Mouse (Mus musculus): ENCODE measurements around the gene Ceacam1. TPM values are rescaled to one million over a fixed set of nuclear protein-coding genes. Genes with fewer than 3 reads are reported as not detected.
"Not testable (repeated sequence)": the region's sequence is repeated elsewhere in the genome, so short reads cannot be mapped to it uniquely, and the experiment has no call there.

The Ceacam1 gene
- polyA plus RNA-seq, 1 experiment: 3.5 TPM

DNA sequence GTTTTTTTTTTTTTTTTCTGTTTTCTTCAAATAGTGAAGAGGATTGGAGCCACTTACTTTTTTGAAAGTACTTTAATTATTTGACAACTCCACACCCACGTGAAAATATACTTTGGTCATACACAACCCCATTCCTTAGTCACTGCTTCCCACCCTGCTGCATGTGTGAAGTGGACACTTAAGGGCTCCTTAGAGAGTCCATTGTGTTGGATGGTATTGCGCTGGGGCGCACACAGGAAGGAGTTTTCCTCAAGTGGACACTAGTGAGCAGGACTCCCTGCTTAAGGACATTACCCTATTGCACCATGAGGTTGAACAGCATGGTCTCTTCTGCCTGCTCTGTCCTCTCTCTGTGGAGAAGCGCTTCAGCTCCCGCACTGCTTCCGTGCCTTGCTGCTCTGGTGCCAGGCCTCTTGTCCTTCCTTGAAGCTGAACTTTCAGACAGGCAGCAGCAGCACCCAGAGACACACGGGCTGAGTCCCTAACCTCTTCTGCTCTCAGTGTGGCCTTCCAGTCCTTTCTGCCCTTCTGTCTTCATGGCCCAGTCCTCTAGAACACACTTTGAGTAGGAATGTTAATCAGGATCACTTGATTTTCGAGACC, 5.8 kb upstream of the Ceacam1 start:
- Histone ChIP-seq H3K4me1 (ENCODE audit: control insufficient read depth, insufficient read depth, low read length) (no peaks in the 10 kb centered on the region), H3K27me3 (ENCODE audit: control insufficient read depth, insufficient read depth, low read length) (no peaks in the 10 kb centered on the region), H3K27ac (ENCODE audit: insufficient read depth, low read length) (no peak overlapping the region), H3K4me3 (replicated peaks; ENCODE audit: insufficient read depth, low read depth, low read length) (no peak overlapping the region)
- DNase-seq: no peak
- TF ChIP-seq CTCF (IDR thresholded peaks at IDR 0.05; ENCODE audit: borderline replicate concordance, insufficient read depth, low read depth, low read length) (no peak), POLR2A (IDR thresholded peaks at IDR 0.05; ENCODE audit: borderline replicate concordance, insufficient read depth, low read length) (no peak)
- WGBS: 77% methylated on average over 8 of the region's 8 CpGs

GRCm38 (mm10) chr7:25480791-25481190, 3.4 kb upstream of the Ceacam1 start:
- not testable (repeated sequence) for H3K27ac ChIP-seq (ENCODE audit: insufficient read depth, low read length); H3K4me3 ChIP-seq (replicated peaks; ENCODE audit: insufficient read depth, low read depth, low read length); DNase-seq; H3K27me3 ChIP-seq (ENCODE audit: control insufficient read depth, insufficient read depth, low read length); H3K4me1 ChIP-seq (ENCODE audit: control insufficient read depth, insufficient read depth, low read length)
- 73% methylated on average over 8 of the region's 8 CpGs for WGBS

GRCm38 (mm10) chr7:25479440-25479839, 2.0 kb upstream of the Ceacam1 start:
- peak in 1 of 2 experiments; percentile 19 for DNase-seq
- 3% methylated on average over 1 of the region's 1 CpGs for whole genome bisulfite sequencing

DNA sequence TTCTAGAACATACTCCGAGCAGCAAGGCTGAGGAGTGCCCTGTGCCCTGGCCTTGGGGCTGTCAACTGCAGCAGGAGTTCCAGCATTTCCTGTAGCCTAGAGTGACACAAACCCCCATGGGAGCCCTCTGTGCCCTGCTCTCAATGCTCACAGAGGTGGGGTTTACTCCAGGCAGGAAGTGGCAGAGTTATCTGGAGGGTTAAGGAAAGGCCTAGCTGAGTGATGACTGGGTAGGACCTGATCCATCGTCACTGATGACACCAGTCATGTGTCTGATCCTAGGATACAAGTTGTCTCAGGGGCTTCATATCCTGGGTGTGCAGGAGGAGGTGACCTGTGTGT, 320 bp upstream of the Ceacam1 start:
- DNase-seq; H3K4me3 ChIP-seq (replicated peaks; ENCODE audit: insufficient read depth, low read depth, low read length); H3K4me1 ChIP-seq (ENCODE audit: control insufficient read depth, insufficient read depth, low read length); H3K27ac ChIP-seq (ENCODE audit: insufficient read depth, low read length); H3K27me3 ChIP-seq (ENCODE audit: control insufficient read depth, insufficient read depth, low read length): not testable (repeated sequence)
- 69% methylated on average over 2 of the region's 2 CpGs for WGBS

More at GRCm38 (mm10) chr7:25479440-25479839, 2.0 kb upstream of the Ceacam1 start:
- Histone ChIP-seq H3K27ac (ENCODE audit: insufficient read depth, low read length) (no peak overlapping the region), H3K27me3 (ENCODE audit: control insufficient read depth, insufficient read depth, low read length) (no peaks in the 10 kb centered on the region), H3K4me3 (replicated peaks; ENCODE audit: insufficient read depth, low read depth, low read length) (no peak overlapping the region), H3K4me1 (ENCODE audit: control insufficient read depth, insufficient read depth, low read length) (no peaks in the 10 kb centered on the region)
- TF ChIP-seq CTCF (IDR thresholded peaks at IDR 0.05; ENCODE audit: borderline replicate concordance, insufficient read depth, low read depth, low read length): peak; percentile 55
- TF ChIP-seq POLR2A (IDR thresholded peaks at IDR 0.05; ENCODE audit: borderline replicate concordance, insufficient read depth, low read length): no peak

- H3K27me3 ChIP-seq (ENCODE audit: control insufficient read depth, insufficient read depth, low read length); H3K4me3 ChIP-seq (replicated peaks; ENCODE audit: insufficient read depth, low read depth, low read length); H3K4me1 ChIP-seq (ENCODE audit: control insufficient read depth, insufficient read depth, low read length); DNase-seq; H3K27ac ChIP-seq (ENCODE audit: insufficient read depth, low read length): not testable (repeated sequence)
- WGBS: 88% methylated on average over 6 of the region's 6 CpGs
Measured at GRCm38 (mm10) chr7:25471821-25472220, 5.6 kb downstream of the Ceacam1 start.

- H3K27ac ChIP-seq (ENCODE audit: insufficient read depth, low read length); H3K4me3 ChIP-seq (replicated peaks; ENCODE audit: insufficient read depth, low read depth, low read length); DNase-seq; H3K27me3 ChIP-seq (ENCODE audit: control insufficient read depth, insufficient read depth, low read length); H3K4me1 ChIP-seq (ENCODE audit: control insufficient read depth, insufficient read depth, low read length): not testable (repeated sequence)
- WGBS: 84% methylated on average over 3 of the region's 3 CpGs
Measured at GRCm38 (mm10) chr7:25465586-25465985, 11.8 kb downstream of the Ceacam1 start.

DNA sequence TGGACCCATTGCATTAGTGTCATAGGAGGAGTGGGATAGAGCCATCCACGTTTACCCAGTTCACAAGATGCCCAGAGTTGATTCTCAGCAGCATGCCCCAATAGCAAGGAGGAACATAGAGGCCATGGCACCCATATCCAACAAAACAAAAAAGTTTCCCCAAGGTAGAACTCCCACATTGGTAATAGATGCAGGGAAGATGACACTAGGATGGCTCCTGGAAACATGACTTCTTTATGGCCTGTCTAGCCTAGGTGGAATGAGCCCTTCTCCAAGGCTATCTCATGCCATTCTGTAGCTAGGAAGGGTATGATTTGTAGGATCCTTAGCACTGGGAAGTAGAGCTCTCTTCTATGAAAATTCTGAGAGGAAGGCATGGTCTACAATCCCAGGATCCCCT, 12.4 kb downstream of the Ceacam1 start:
- TF ChIP-seq POLR2A (IDR thresholded peaks at IDR 0.05; ENCODE audit: borderline replicate concordance, insufficient read depth, low read length) (no peak), CTCF (IDR thresholded peaks at IDR 0.05; ENCODE audit: borderline replicate concordance, insufficient read depth, low read depth, low read length) (no peak)
- no peaks in the 10 kb centered on the region for H3K4me1 ChIP-seq (ENCODE audit: control insufficient read depth, insufficient read depth, low read length)
- DNase-seq: no peak
- H3K27ac ChIP-seq (ENCODE audit: insufficient read depth, low read length): no peak overlapping the region
- H3K4me3 ChIP-seq (replicated peaks; ENCODE audit: insufficient read depth, low read depth, low read length): no peak overlapping the region
- WGBS: 76% methylated on average over 1 of the region's 1 CpGs
- no peaks in the 10 kb centered on the region for H3K27me3 ChIP-seq (ENCODE audit: control insufficient read depth, insufficient read depth, low read length)

DNA sequence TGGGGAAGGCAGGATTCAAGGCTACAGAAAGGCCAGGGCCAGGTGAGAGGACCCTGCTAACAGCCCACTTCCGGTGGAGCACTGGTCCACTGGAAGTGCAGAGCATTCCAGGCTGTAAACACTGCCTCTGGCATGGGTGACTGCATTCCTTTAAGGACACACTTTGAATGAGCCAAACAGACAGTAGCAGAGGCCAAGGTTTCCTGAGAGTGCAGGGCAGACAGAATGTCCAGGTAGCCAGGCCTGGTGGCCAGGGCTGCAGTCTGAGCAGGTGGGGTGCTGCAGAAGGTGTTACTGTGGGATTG, 15.4 kb downstream of the Ceacam1 start:
- not testable (repeated sequence) for H3K4me1 ChIP-seq (ENCODE audit: control insufficient read depth, insufficient read depth, low read length); H3K27ac ChIP-seq (ENCODE audit: insufficient read depth, low read length); DNase-seq; H3K27me3 ChIP-seq (ENCODE audit: control insufficient read depth, insufficient read depth, low read length); H3K4me3 ChIP-seq (replicated peaks; ENCODE audit: insufficient read depth, low read depth, low read length)
- WGBS: no CpG with 5 or more reads among the region's 1 CpGs

DNA sequence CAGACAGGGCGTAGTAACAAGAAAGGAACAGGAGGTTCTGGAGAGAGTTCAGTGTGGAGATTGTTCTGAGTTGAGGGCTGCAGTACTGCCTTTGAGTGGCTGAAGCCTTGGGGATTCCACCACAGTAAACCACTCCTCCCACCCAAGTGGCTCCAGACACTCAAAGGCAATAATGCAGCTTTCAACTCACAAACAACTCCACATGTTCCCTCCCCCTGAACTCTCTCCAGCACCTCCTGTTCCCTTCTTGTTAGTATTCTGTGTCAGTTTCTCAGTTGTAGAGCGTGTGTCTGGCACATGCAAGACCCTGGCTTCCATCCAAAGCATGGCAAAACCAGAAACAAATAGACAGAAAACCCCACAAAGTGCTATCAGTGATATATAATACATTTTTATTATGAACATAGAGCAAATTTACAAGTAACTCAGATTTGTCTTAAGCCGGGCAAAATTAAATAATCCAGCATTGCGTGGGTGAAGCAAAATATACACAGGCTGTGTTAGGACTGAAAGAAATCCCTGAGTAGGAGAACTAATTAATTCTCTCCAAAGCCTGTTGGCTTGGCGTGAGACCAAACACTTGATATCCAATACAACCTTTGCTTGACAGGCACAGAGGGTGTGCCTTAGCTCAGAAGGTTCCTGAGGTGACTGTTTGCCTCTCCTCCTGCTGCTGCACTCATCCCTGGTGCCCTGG, 15.9 kb downstream of the Ceacam1 start:
- not testable (repeated sequence) for H3K4me1 ChIP-seq (ENCODE audit: control insufficient read depth, insufficient read depth, low read length); H3K27ac ChIP-seq (ENCODE audit: insufficient read depth, low read length); H3K27me3 ChIP-seq (ENCODE audit: control insufficient read depth, insufficient read depth, low read length); H3K4me3 ChIP-seq (replicated peaks; ENCODE audit: insufficient read depth, low read depth, low read length)
- 27% methylated on average over 4 of the region's 5 CpGs for WGBS
- peak in 1 of 2 experiments; percentile 5 for DNase-seq
